Mouse (Mus musculus) ES-Bruce4 (cell line): ENCODE data around the gene Tmem135. TPM values are rescaled to one million over a fixed set of nuclear protein-coding genes. Genes with fewer than 3 reads are reported as not detected.
"Not testable (repeated sequence)": the region's sequence is repeated elsewhere in the genome, so short reads cannot be mapped to it uniquely, and the experiment has no call there.

Source experiments
- H3K27ac ChIP-seq: 2 replicates; pipeline ENCODE4 v1.5.1; 2012; ENCODE audit warnings: low read length, inconsistent platforms; ENCODE audit not compliant: insufficient read depth
- H3K27me3 ChIP-seq: 2 replicates; pipeline ENCODE4 v1.6.1; 2012; ENCODE audit warnings: mild to moderate bottlenecking, low read length, inconsistent platforms; ENCODE audit not compliant: control insufficient read depth, poor library complexity, insufficient read depth, severe bottlenecking
- H3K36me3 ChIP-seq: 2 replicates; pipeline ENCODE4 v1.6.1; 2012; ENCODE audit warnings: inconsistent platforms, mild to moderate bottlenecking, low read length, moderate library complexity; ENCODE audit not compliant: control insufficient read depth, poor library complexity, insufficient read depth, severe bottlenecking
- H3K4me1 ChIP-seq: one replicate; pipeline ENCODE4 v1.8.1; 2011; ENCODE audit warnings: low read length; ENCODE audit not compliant: control insufficient read depth, insufficient read depth
- H3K4me3 ChIP-seq: 2 replicates; pipeline ENCODE4 v1.5.1; 2011; ENCODE audit warnings: low read depth, mild to moderate bottlenecking, low read length
- H3K9ac ChIP-seq: 2 replicates; pipeline ENCODE4 v1.6.1; 2012; ENCODE audit warnings: low read depth, mild to moderate bottlenecking, inconsistent platforms; ENCODE audit not compliant: poor library complexity, severe bottlenecking
- H3K9me3 ChIP-seq: replicated peaks from 2 replicates; pipeline ENCODE4 v1.6.1; 2012; ENCODE audit warnings: mild to moderate bottlenecking, low read length, inconsistent platforms; ENCODE audit not compliant: control insufficient read depth, poor library complexity, insufficient read depth, severe bottlenecking
- CTCF ChIP-seq: IDR thresholded peaks from one replicate; pipeline ENCODE4 v1.8.1; 2011; ENCODE audit warnings: low read depth, low read length
- EP300 ChIP-seq: IDR thresholded peaks from 2 replicates; pipeline ENCODE4 v1.6.1; 2011; ENCODE audit warnings: low read depth, low read length; ENCODE audit not compliant: insufficient read depth
- POLR2A ChIP-seq: IDR thresholded peaks from one replicate; pipeline ENCODE4 v1.8.1; 2011; ENCODE audit warnings: low read length; ENCODE audit not compliant: insufficient read depth
- polyA plus RNA-seq: library from polyadenylated mRNA; stranded (reverse); fragments of >200 nt; gene quantifications from 2 replicates; pipeline ENCODE4 v1.2.4, GENCODE M21; 2011; ENCODE audit warnings: low read depth; ENCODE audit not compliant: missing spikeins, insufficient read depth, insufficient read length

The Tmem135 gene
- polyA plus RNA-seq, 1 experiment: 25.7 TPM

DNA sequence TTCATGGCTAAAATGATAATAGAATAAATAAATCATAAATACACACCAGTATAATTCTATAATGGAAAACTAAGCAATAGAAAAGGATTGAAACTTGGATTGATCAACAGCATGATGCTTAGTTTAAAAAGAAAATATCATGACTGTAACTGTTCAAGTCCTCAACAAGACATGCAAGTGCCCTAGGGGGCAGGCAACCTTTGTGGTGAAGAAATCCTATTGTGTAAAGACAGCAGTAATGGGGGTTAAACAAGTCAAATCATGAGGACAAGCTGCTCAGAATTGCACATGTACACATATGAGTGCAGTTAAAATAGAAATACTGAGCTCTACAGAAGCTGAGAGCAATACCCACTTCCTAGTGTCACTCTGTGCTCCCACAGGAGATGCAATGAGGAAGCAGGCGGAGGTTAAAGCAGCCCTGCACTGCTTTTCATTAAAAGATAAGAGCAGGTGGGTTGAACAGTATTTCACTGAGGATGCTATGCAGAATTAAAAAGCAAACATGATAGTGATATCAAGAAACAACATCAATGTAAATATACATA is 105.0 kb downstream of the Tmem135 start:
- H3K27me3 ChIP-seq: no peaks in the 10 kb centered on the region
- H3K4me3 ChIP-seq: no peak overlapping the region
- H3K9ac ChIP-seq: no peak overlapping the region
- TF ChIP-seq EP300: no peak
- TF ChIP-seq POLR2A: no peak
- TF ChIP-seq CTCF: no peak
- no peaks in the 10 kb centered on the region for H3K36me3 ChIP-seq
- H3K4me1 ChIP-seq: no peaks in the 10 kb centered on the region
- H3K27ac ChIP-seq: no peak overlapping the region
- 0 out of 2 replicates have a peak, but pooled peaks cover 12% of the 10 kb centered on the region for H3K9me3 ChIP-seq

- H3K9ac ChIP-seq: no peak overlapping the region
- 0 out of 2 replicates have a peak, but pooled peaks cover 12% of the 10 kb centered on the region for H3K9me3 ChIP-seq
- H3K27ac ChIP-seq: no peak overlapping the region
- H3K4me1 ChIP-seq: no peaks in the 10 kb centered on the region
- TF ChIP-seq CTCF (no peak), EP300 (no peak), POLR2A (no peak)
- no peak overlapping the region for H3K4me3 ChIP-seq
- no peaks in the 10 kb centered on the region for H3K27me3 ChIP-seq
- H3K36me3 ChIP-seq: no peaks in the 10 kb centered on the region
Measured at GRCm38 (mm10) chr7:89296941-89297340, 107.1 kb downstream of the Tmem135 start.

- no peak overlapping the region for H3K27ac ChIP-seq
- peaks cover 17% of the 10 kb centered on the region for H3K9me3 ChIP-seq
- H3K27me3 ChIP-seq: no peaks in the 10 kb centered on the region
- TF ChIP-seq CTCF (no peak), POLR2A (no peak), EP300 (no peak)
- no peaks in the 10 kb centered on the region for H3K4me1 ChIP-seq
- H3K4me3 ChIP-seq: no peak overlapping the region
- no peak overlapping the region for H3K9ac ChIP-seq
- H3K36me3 ChIP-seq: peaks cover 3% of the 10 kb centered on the region; the same call in 1 of the 2 replicates
Measured at GRCm38 (mm10) chr7:89282664-89283063, 121.4 kb downstream of the Tmem135 start.

DNA sequence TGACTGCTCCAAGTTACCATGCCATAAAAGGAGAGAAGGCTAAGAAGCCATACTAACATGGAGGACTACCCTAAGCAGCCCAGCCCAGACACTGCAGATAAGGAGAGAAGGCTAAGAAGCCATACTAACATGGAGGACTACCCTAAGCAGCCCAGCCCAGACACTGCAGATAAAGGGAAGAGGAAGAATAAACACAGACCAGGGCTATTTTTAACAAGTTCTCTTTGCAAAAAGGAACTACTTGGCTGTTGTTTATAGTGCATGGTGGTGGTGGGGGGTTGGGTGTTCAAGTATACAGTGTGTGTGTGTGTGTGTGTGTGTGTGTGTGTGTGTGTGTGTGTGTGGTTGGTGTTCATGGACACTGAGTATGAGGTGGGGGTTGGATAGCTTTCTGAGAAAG is 133.6 kb downstream of the Tmem135 start:
- not testable (repeated sequence) for H3K4me1 ChIP-seq, H3K27ac ChIP-seq, H3K9ac ChIP-seq, H3K36me3 ChIP-seq, H3K27me3 ChIP-seq, H3K4me3 ChIP-seq
- H3K9me3 ChIP-seq: peaks cover 30% of the 10 kb centered on the region

DNA sequence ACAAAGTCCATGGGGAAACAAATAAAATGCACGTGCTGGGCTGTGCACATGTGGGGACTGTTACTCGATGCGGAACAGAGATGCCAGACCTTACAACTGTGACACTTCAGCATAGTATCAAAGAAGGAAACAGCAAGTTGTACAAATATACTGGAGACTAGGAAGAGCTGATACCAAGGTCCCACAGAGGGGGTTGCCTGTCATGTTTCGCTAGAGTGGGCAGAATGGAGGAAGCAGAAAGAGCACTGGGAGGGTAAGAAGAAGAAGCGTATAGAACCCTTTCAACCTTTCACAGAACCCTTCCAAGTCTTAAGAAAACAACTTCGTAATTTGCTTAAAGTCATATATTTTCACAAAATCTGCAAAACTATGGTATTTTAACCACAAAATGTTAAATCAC is 134.2 kb downstream of the Tmem135 start:
- Histone ChIP-seq H3K9me3 (peaks cover 30% of the 10 kb centered on the region), H3K9ac (no peak overlapping the region), H3K4me3 (no peak overlapping the region), H3K27me3 (no peaks in the 10 kb centered on the region), H3K4me1 (no peaks in the 10 kb centered on the region), H3K36me3 (peaks cover 5% of the 10 kb centered on the region), H3K27ac (no peak overlapping the region)
- TF ChIP-seq EP300 (no peak), POLR2A (no peak), CTCF (no peak)

GRCm38 (mm10) chr7:89267542-89267941 is 136.5 kb downstream of the Tmem135 start:
- no peak overlapping the region for H3K27ac ChIP-seq
- no peak overlapping the region for H3K9ac ChIP-seq
- peaks cover 20% of the 10 kb centered on the region for H3K9me3 ChIP-seq
- H3K27me3 ChIP-seq: no peaks in the 10 kb centered on the region
- no peak overlapping the region for H3K4me3 ChIP-seq
- peaks cover 2% of the 10 kb centered on the region for H3K36me3 ChIP-seq
- no peaks in the 10 kb centered on the region for H3K4me1 ChIP-seq
- TF ChIP-seq POLR2A: no peak
- TF ChIP-seq EP300: no peak
- no peak for TF ChIP-seq CTCF
